Mouse (Mus musculus) thymus, postnatal 14 days (tissue): ENCODE results near the gene Mfsd6.
"Not testable (repeated sequence)": the region's sequence is repeated elsewhere in the genome, so short reads cannot be mapped to it uniquely, and the experiment has no call there.

Source experiments
- DNase-seq: peaks from one replicate; pipeline ENCODE4 v3.0.0; 2021

Mfsd6 gene

DNA sequence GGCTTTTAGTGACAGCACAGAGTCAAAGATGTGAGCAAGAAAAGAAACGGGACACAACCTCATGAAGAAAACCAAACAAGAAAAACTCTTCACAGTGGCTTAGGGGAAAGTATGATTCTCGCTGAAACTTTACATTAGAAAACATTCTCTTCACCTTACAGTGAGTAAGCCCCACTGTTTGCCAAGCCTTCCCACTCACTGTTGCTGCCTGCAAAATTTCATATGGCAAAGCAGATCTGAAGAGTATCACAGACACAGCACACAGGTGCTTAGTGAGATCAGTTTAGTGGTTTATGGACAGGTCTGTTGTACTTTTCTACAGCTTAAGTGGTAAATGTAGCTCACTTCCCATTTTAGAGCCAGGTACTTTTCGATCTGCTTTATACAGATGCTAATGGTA is 20.2 kb downstream of the Mfsd6 start:
- DNase-seq: no peak

DNA sequence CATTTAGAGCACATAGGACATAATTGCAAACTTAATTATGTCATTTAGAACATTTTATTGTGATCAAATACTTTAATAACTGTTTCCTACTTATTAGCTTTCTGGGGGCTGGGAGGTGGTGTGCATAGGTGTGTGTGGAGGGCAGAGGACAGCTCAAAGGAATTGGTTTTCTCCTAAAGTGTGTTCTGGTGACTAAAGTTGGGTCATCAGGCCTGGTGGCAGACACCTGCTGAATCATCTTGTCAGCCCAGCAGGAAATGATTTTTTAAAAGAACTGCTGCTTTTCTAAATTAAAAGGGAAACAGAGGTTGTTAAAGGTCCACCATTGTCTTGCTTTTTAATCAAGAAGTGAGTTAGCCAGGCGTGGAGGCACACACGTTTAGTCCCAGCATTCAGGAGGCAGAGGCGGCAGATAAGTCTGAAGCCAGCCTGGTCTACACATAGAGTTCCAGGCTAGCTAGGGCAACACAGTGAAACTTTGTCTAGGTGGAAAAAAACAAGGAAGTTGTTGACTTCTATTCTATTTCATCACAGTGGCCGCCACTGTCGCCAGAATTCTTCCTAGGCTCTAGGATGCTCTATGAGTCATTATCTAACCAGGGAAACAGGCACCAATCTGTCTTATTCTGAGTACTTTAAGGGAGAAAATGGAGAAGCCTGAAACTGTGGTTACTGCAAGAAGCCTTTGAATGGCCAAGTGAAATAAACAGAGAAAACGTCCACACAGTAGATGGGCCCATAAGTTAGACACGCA is 24.3 kb downstream of the Mfsd6 start:
- no peak for DNase-seq

DNA sequence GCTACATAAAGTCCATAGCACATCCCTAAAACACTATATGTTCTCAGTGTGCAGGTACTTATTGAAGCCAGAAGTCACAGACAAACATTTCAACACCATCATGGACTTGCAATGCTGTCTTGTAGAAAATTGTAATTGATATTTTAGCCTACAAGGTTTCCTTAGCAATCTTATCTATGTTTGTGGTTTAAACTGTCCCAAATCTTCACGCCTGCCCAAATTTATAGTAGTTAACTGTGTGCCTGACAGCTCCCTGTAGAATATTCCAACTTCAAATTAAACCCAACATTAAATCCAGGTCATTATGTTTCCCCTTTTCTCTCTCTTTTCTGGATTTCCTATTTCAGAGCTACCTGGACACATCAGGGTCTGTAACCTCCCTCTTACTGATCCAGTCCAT is 25.3 kb downstream of the Mfsd6 start:
- DNase-seq: no peak

DNA sequence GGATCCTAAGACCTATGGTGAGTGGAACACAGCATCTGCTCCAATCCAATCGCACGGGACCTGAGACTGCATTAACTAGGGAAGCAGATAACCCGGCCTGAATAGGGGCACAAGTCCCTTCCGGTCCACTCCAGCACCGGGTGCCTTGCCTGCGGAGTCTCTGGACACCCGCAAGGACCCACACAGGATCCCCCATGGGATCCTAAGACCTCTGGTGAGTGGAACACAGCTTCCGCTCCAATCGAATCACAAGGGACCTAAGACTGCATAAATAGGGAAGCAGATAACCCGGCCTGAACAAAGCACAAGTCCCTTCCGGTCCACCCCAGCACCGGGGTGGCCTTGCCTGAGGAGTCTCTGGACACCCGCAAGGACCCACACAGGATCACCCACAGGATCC is 32.8 kb downstream of the Mfsd6 start:
- not testable (repeated sequence) for DNase-seq

DNA sequence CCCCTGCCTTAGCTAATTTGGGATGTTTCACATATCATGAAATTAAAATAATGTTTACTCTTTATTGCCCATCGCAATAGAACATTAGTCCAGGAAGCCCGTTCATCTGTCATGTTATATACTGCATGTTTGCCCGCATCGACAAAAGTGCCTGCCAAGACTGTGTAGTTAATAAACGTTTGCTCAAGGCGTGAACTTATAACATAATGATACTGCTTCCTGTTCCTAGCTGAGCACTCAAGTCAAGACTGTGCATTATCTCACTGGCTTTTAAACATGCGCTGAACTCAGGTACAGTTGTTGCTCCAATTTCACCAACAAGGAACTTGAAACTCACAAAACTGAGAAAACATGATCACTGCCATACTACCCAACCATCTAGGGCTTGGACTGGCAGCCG is 39.6 kb downstream of the Mfsd6 start:
- no peak for DNase-seq

DNA sequence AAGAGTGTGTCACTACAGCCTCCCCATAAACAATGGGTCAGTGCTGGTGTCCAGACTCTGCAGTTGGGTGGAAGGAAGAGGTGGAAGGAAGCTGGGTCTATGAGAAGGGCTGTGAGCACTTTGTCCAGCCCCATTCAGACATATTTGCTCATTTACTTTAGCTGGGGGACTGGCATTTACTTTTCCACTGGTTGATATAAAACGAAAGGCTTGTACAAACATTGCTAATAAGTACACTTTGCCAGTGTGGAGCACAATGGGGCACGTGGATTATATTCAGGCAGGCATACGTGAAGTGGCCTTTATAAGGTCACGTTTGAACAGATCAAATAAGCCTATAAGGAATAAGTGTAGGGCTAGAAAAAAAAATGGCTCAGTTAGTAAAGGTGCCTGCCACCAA is 43.7 kb downstream of the Mfsd6 start:
- no peak for DNase-seq

GRCm38 (mm10) chr1:52676621-52677020 is 50.6 kb downstream of the Mfsd6 start:
- no peak for DNase-seq

GRCm38 (mm10) chr1:52675561-52676551 is 51.4 kb downstream of the Mfsd6 start:
- no peak for DNase-seq

DNA sequence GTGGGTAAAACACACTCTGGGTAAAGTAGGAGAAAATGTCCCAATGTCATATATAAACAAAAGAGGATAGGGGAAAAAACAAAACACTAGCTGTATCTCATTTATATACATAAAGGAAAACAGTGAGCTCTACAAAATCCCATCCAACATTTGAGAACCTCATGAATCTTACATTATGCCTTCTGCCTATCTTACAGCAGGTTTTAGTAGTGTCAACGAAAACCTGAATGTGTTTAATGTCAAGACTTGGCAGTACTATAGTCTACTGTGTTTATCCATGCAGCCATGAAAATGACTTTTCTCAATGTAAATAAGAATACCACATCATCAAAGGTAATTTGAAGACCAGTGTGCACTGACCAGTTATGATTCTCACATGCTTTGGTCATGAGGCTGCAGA is 57.3 kb downstream of the Mfsd6 start:
- DNase-seq: no peak

DNA sequence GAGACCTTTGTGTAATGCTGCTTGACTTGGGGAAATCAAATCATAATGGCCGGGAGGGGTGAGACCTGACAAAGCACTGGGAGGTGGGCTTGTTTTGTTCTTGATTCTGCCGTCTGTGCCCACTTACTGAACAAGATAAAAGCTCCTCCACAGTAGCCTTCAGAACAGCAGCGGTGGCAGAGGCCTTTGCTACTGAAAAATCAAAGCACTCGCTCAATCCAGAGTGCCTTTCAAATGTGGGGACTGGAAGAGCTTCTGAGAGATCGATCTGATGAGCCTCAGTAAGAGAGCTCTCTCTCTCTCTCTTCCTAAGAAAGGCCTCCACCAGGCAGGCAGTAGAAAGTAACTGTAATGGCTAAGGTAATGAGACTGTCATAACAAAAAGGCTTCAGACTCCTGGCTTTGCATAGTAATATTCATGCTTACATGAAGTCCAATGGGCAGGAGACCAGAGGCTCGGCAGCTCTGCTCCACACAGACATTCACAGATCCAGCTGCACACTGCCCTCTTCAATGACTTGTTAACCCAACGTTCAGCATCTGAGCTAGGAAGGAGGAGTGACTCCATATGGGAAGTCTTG is 58.4 kb downstream of the Mfsd6 start:
- DNase-seq: no peak

DNA sequence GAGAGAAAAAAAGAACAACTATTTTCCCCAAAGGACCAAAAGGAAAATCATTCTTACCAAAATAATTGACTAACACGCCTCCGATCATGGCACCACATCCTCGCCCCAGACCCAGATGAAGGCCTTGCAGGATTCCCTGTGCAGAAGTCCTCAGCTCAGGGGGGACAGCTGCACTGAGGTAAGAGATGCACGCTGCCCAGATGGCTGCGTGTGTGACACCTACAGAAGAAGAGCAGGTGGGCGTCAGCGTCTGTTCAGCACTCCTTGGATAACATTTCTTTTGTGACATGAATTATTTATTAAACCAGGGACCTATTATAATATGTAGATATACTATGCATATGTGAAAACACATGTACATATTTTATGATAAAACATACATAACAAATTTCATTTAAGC is 64.0 kb downstream of the Mfsd6 start:
- DNase-seq: no peak

GRCm38 (mm10) chr1:52660765-52661164 is 66.5 kb downstream of the Mfsd6 start:
- no peak for DNase-seq

- DNase-seq: no peak
Measured at GRCm38 (mm10) chr1:52660278-52660677, 67.0 kb downstream of the Mfsd6 start.

DNA sequence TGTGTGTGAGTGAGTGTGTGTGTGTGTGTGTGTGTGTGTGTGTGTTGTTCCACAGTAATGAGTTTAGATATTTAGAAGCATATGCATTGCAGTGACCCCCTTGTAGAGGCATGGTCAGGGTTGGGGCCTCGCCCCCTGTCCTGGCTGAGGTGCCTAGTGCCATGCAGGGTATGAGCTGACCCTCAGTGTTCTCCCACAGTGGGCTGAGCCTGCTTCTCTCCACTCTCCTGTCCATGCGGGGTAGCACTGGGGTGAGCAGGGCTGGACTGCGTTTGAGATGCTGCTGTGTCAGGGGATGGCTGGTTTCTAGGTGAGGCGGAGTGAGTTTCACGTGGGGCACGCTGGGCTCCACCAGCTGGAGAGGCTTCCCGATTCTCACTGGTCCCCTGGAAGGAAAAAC is 69.1 kb downstream of the Mfsd6 start:
- no peak for DNase-seq

- peak; percentile 62 for DNase-seq
Measured at GRCm38 (mm10) chr1:52655153-52655552, 72.1 kb downstream of the Mfsd6 start.

DNA sequence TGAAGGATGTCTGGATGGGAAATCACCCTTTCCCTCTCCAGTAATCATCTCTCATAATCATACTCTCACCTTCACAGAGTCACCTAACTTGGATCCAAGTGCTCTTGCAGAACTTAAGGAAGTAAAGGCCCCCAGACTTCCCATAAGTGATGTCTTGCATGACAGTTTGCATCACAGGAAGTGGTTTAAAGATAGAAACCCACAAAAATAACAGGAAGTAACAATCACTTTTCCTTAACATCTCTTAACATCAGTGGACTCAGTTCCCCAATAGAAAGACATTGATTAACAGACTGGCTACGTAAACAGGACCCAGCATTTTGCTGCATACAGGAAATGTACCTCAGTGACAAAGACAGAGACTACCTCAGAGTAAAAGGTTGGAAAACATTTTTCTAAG is 73.9 kb downstream of the Mfsd6 start:
- DNase-seq: no peak

DNA sequence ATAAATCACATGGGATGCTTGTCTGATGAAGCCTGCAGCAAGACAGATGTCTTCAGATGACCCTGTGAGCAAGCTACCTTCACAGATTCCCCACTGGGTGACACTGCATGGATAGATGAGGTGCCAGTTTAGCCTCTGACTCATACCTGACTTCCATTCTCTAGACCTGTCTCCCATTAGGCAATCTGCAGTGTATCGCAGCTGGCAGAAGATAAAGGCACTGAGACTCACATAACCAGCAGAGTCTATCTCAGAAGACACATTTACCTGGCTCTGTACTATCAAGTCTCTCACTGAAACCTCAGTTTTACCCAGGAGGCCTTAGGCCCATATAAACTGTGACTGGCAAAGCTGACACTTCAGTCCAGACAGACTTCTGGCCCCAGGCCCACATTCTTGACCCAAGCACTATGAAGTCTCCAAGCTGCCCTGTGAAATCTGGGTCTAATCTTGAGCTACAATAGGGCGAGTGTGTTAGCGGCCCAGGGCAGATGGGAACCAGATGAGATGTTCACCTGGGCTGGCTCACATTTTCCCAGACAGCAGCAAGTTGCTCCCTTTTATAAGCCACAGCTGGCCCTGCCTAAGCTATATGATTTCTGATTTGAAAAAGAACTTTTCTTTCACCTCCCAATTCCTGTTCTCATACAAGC is 74.5 kb downstream of the Mfsd6 start:
- DNase-seq: no peak

DNA sequence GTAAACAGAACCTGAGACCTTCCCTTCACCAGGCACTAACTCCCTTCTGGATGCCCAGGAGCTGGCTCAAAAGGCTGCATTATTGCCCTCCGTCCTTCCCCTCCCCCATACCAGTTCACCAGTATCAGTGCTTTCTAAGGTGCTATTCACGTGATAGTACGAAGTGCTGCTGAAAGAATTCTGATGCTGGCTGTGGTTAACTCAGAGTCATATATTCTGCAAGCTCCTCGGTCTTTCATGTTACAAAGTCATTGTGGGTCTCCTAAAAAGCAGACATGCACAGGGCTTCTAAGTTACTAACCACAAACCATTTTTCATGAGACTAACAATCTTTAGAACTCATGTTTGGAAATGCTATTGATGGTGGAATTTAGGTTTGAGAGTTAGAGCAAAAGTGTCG is 77.2 kb downstream of the Mfsd6 start:
- no peak for DNase-seq

GRCm38 (mm10) chr1:52648153-52649027 is 78.9 kb downstream of the Mfsd6 start:
- peak; percentile 83 for DNase-seq

- DNase-seq: no peak
Measured at GRCm38 (mm10) chr1:52640736-52641135, 86.5 kb downstream of the Mfsd6 start.

DNA sequence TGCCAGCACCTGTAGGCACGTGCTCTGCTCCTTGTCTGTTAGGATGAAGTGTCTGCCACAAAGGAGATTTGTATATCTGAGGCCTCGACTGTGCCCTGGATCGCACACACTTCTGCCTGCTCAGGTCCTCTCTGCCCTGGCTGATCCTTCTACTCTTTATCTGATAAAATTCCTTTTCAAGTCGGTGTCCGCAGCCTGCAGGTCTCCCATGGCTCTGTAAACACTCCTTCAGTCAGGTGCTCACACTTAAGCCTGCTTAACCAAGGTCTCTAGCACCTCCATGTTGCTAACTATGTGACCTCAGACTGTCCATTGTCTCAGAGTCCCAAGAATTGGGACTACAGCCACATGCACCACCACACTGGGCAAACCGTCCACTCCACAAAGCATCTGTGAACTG is 87.0 kb downstream of the Mfsd6 start:
- DNase-seq: no peak

DNA sequence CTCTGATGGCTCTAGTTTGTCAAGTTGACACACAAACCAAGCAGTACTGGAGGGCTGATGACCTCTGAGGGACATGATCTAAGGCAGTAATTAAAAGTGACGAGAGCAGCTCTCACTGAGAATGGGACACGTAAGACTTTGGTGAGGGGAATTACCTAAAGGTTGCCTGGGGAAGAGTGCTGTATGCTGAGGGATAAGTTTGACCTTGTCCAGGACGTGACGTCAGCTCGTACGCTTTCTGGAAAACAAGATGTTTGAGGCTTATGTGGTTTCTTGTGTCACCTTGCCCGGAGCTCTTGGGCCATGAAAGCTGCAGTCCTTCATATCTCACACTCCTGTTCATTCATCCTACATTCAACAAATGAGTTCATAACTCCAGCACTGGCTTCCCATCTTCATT is 88.2 kb downstream of the Mfsd6 start:
- DNase-seq: no peak
